Mouse (Mus musculus) stomach, embryonic 15.5 days (tissue): ENCODE results near the gene Ssbp1. TPM values are rescaled to one million over a fixed set of nuclear protein-coding genes. Genes with fewer than 3 reads are reported as not detected.

Experiments
- ATAC-seq: fragments of 200-750 bp; cut with Nextera tagmentation; 2 replicates; pipeline ENCODE4 v1.8.0; 2017; ENCODE audit warnings: low read depth, moderate number of reproducible peaks, moderate TSS enrichment; ENCODE audit not compliant: insufficient read depth, low FRiP score
- H3K27ac ChIP-seq: fragments of 300-500 bp; sonication (generic); 2 replicates; pipeline ENCODE4 v1.5.1; 2015; ENCODE audit warnings: mild to moderate bottlenecking, inconsistent platforms
- H3K27me3 ChIP-seq: fragments of 300-500 bp; sonication (generic); replicated peaks from 2 replicates; pipeline ENCODE4 v1.6.1; 2015; ENCODE audit warnings: inconsistent platforms
- H3K36me3 ChIP-seq: fragments of 300-500 bp; sonication (generic); 2 replicates; pipeline ENCODE4 v1.6.1; 2015; ENCODE audit warnings: inconsistent platforms
- H3K4me1 ChIP-seq: fragments of 300-500 bp; sonication (generic); 2 replicates; pipeline ENCODE4 v1.6.1; 2015; ENCODE audit warnings: inconsistent platforms
- H3K4me2 ChIP-seq: fragments of 300-500 bp; sonication (generic); 2 replicates; pipeline ENCODE4 v1.6.1; 2015; ENCODE audit warnings: mild to moderate bottlenecking, inconsistent platforms
- H3K4me3 ChIP-seq: fragments of 300-500 bp; sonication (generic); replicated peaks from 2 replicates; pipeline ENCODE4 v1.5.1; 2015; ENCODE audit warnings: inconsistent platforms
- H3K9ac ChIP-seq: fragments of 300-500 bp; sonication (generic); 2 replicates; pipeline ENCODE4 v1.6.1; 2015; ENCODE audit warnings: inconsistent platforms
- H3K9me3 ChIP-seq: fragments of 300-500 bp; sonication (generic); 2 replicates; pipeline ENCODE4 v1.6.1; 2016; ENCODE audit warnings: inconsistent platforms
- WGBS: fragments of 180-500 bp; shearing (Covaris S2); methylation state at CpG from one replicate; pipeline ENCODE4 v1.1.7; 2015; 5-methylcytosine and 5-hydroxymethylcytosine counted together
- polyA plus RNA-seq: library from polyadenylated mRNA; unstranded; fragments of >200 nt; fragmentation: Nextera tagmentation; extraction: Ambion mirVana; gene quantifications from 2 replicates; pipeline ENCODE4 v1.2.1, GENCODE M21; 2015

The Ssbp1 gene
- polyA plus RNA-seq, 1 experiment from 2014 or later = 178 TPM

DNA sequence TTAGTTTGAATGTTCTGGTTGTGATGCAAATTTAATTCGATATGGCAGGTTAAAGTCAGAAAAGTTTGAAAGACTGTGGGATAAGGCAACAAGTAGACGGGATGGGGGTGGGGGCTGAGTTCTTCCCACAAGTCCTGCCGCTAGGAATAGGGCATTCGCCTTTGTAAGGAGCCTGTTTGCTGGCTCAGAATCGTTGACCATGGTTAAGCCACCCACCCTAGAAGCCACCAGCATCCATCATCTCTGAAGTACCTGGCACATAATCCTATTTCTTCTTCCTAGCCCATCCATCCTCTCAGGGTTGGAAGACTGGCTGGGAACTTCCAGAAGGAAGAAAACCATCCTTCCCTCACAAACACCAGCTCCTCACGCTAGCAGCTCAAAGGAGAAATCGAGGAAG, 36.5 kb upstream of the Ssbp1 start:
- Histone ChIP-seq H3K4me2 (peak overlapping the region; percentile 93), H3K9me3 (no peaks in the 10 kb centered on the region), H3K36me3 (no peaks in the 10 kb centered on the region), H3K9ac (peak overlapping the region; percentile 78; the same call in 1 of the 2 replicates), H3K27ac (no peak overlapping the region), H3K4me3 (peak overlapping the region; percentile 86), H3K27me3 (no peaks in the 10 kb centered on the region), H3K4me1 (peaks cover 12% of the 10 kb centered on the region; the same call in 1 of the 2 replicates)
- ATAC-seq = no peak
- 17% methylated on average over 7 of the region's 7 CpGs for WGBS

DNA sequence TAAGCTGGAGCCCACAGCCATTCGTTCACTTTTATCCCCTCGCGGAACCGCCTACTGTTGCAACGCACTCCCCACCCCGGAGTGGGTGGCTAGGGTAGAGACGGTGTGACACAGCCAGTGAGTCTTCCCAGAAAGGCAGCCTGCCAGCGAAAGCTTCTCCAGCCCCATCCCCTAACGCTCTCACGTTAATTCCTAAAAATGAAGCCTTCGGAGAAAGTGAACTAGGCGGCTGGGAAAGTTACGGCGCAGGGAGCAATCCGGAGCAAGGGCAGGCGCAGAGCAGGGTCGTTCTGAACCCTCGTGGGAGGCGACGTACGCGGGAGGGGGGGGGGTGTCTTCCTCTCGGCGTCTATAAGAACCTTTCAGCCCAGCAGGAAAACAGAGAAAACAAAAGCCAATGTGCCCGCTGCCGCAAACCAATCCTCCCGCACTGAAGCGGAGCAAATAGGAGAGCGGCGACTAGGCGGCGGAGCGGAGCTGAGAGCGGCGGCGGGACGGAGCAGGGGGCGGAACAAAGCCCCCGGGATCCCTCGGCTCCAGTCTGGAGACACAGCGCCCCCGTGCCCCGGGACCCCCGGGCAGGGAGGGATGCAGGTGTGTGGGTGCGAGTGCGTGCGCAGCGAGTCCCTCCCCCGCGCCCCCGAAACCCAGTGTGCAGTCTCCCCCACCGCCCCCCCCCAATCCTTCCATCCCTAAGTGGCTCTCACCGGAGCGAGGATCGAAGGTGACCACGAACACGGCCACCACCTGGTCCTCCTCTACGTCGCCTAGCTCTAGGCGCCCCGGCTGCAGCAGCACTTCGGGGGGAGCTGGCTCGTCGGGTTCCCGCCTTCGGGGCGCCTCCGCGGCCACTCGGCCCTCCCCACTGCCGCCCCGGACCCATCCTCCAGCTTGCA, 35.8 kb upstream of the Ssbp1 start:
- peak; percentile 36 for ATAC-seq
- WGBS = under 1% methylated on average over 65 of the region's 72 CpGs
- peak overlapping the region; percentile 68; the same call in 1 of the 2 replicates for H3K27ac ChIP-seq

DNA sequence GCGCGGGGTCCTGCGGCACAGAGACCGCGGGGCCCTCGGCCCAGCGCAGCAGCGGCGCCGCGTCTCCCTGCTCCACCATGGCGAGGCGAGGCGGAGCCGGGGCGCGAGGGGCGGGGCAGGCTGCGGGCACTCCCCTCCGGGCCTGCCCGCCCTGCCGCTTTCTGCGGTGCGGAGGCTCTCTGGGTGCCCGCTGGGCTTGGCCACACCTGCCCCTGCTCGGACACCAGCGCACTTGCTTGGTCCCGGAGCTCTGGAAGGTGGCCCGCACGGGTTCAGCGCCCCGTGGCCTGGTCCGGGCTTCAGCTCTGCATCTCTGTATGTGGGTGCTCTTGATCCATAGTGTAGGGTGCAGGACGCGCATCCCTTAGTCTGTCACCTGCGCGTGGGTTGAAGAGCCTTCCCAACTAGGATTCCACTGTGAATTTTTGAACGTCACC, 35.1 kb upstream of the Ssbp1 start, which contains the start of gene E330009J07Rik:
TSS of gene E330009J07Rik (minus strand) at position 89 of the 437 bp plus-strand sequence.
- Histone ChIP-seq H3K9me3 (no peaks in the 10 kb centered on the region), H3K27ac (peak within 1 kb of the TSS; percentile 68; the same call in 1 of the 2 replicates), H3K9ac (peak within 1 kb of the TSS; percentile 78), H3K36me3 (no peaks in the 10 kb centered on the region), H3K27me3 (no peaks in the 10 kb centered on the region), H3K4me3 (peak within 1 kb of the TSS; percentile 86), H3K4me1 (peaks cover 8% of the 10 kb centered on the region; the same call in 1 of the 2 replicates), H3K4me2 (peak within 1 kb of the TSS; percentile 93)
- 1% methylated on average over 38 of the region's 38 CpGs for WGBS
- ATAC-seq = peak; percentile 91

More for the DNA sequence above, 35.8 kb upstream of the Ssbp1 start:
- Histone ChIP-seq H3K4me2 (peak overlapping the region; percentile 93), H3K4me3 (peak overlapping the region; percentile 86), H3K27me3 (no peaks in the 10 kb centered on the region), H3K4me1 (peaks cover 10% of the 10 kb centered on the region; the same call in 1 of the 2 replicates), H3K9ac (peak overlapping the region; percentile 78), H3K9me3 (no peaks in the 10 kb centered on the region), H3K36me3 (no peaks in the 10 kb centered on the region)

DNA sequence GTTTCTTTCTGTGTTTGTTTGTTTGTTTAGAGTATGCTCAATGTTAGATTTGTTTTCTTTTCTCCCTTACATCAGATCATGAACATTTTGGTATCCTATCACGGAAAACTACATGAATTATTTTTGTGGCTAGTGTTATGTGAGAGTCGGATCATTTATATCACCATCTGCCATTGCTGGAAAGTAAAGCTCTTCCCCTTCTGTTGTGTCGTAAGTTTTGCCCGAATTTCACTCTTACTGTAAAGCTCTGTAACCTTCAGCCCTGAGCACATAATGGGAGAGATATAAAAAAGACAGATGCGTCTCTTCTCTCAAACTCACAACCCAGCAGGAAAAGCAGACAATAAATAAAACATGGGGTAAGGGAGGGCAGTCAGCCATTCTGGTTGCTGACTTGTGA, 32.2 kb upstream of the Ssbp1 start, which contains the start of gene Wee2:
TSS of gene Wee2 (plus strand) at position 153 of the 400 bp plus-strand sequence.
- no peak within 1 kb of the TSS for H3K27ac ChIP-seq
- H3K9ac ChIP-seq = no peak within 1 kb of the TSS
- H3K4me2 ChIP-seq = no peak within 1 kb of the TSS
- H3K4me3 ChIP-seq = no peak within 1 kb of the TSS
- WGBS = 72% methylated on average over 5 of the region's 5 CpGs
- no peaks in the 10 kb centered on the region for H3K36me3 ChIP-seq
- no peaks in the 10 kb centered on the region for H3K9me3 ChIP-seq
- ATAC-seq = no peak
- peaks cover 7% of the 10 kb centered on the region; the same call in 1 of the 2 replicates for H3K4me1 ChIP-seq
- H3K27me3 ChIP-seq = no peaks in the 10 kb centered on the region

DNA sequence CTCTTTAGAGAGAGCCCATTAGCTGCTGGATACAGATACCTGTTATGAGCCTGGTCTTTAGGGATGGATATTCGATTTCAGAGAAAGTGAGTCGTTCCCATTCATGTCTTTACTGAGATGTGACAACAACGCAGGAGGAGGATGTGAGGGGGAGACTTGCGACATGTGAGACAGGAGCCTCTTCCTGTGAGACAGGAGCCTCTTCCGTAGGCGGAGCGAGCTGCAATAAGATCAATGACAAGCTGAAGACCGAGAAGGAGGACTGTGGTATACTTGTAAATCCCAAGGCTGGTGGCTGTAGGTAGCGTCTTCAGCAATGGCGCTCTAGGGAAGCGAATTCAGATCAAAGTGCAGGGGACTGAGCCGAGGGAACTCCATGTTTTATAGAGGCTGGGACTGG, 31.4 kb upstream of the Ssbp1 start:
- H3K9me3 ChIP-seq = no peaks in the 10 kb centered on the region
- no peak overlapping the region for H3K9ac ChIP-seq
- 42% methylated on average over 12 of the region's 12 CpGs for WGBS
- no peak for ATAC-seq
- H3K4me1 ChIP-seq = peaks cover 1% of the 10 kb centered on the region; the same call in 1 of the 2 replicates
- no peaks in the 10 kb centered on the region for H3K36me3 ChIP-seq
- no peak overlapping the region for H3K27ac ChIP-seq
- no peak overlapping the region for H3K4me3 ChIP-seq
- H3K4me2 ChIP-seq = no peak overlapping the region
- no peaks in the 10 kb centered on the region for H3K27me3 ChIP-seq

DNA sequence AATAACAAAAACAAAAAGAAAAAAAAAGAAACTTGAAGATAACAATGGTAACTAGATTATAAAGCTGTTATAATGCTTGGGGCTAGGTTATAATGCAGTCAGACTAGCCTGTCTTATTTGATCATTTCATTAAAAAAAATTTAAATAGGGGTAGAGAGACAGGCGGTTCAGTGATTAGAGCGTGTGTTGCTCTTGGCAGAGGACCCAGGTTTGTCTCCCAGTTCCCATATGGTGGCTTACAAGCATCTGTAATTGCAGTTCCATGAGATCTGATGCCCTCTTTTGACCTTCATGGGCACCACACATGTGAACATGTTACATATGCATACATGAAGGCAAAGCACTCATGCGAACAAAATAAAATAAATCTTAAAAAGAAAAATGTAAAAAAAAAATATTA, 29.9 kb upstream of the Ssbp1 start:
- H3K9ac ChIP-seq = no peak overlapping the region
- H3K36me3 ChIP-seq = no peaks in the 10 kb centered on the region
- no peak overlapping the region for H3K4me2 ChIP-seq
- no peaks in the 10 kb centered on the region for H3K27me3 ChIP-seq
- no peak overlapping the region for H3K27ac ChIP-seq
- no peaks in the 10 kb centered on the region for H3K4me1 ChIP-seq
- H3K9me3 ChIP-seq = no peaks in the 10 kb centered on the region
- no peak for ATAC-seq
- no peak overlapping the region for H3K4me3 ChIP-seq
- 68% methylated on average over 3 of the region's 3 CpGs for WGBS

DNA sequence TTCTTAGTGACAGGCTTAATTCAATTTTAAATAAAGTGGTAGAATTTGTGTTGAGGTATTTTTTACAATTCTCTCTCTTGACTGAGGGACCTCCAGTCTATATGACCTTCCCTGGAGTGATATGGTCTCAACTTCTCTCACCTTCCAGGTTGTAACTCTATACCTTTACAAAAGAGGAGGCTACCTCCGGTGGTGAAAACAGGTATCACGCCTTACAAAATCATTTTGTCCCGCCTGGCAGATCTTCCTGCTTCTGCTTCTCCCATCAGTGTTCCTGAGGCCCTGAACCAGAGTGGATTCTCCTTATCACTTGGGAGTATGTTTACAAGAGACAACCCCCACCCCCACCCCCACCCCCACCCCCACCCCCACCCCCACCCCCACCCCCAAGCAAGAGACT, 29.4 kb upstream of the Ssbp1 start:
- H3K4me2 ChIP-seq = no peak overlapping the region
- H3K36me3 ChIP-seq = no peaks in the 10 kb centered on the region
- H3K9ac ChIP-seq = no peak overlapping the region
- H3K27me3 ChIP-seq = no peaks in the 10 kb centered on the region
- H3K9me3 ChIP-seq = no peaks in the 10 kb centered on the region
- H3K4me1 ChIP-seq = no peaks in the 10 kb centered on the region
- no peak overlapping the region for H3K4me3 ChIP-seq
- WGBS = 28% methylated on average over 3 of the region's 3 CpGs
- no peak for ATAC-seq
- no peak overlapping the region for H3K27ac ChIP-seq

DNA sequence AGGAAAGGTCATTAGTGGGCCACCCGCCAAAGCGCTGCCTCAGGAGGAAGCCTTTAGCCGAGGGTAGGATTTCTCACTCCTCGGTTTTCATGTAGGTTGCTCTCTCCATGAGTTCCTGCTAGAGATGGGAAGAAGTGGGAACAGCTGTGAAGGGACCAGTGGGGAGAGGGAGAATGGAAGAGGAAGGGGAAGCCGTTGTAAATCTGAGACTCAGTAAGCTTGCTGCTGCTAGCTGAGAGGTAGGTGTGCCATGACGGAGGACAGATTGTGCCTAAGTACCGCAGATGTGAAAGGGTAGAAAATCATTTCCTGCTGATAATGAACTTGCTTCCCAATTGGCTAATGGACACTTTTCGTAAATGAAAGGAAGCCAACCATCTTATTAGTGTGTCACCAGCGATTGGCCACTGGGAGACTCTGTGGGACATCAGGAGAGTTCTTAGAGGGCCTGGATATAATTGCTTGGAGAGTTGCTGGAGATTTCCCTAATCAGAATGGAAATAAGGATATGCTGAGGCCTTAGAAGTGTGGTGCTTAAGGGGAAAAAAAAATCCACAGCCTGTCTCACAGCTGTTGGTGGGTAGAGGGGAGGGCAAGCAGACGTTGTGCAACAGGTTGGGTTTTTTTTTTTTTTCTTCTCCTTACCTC, 27.7 kb upstream of the Ssbp1 start:
- Histone ChIP-seq H3K36me3 (no peaks in the 10 kb centered on the region), H3K9me3 (no peaks in the 10 kb centered on the region), H3K9ac (no peak overlapping the region), H3K4me3 (no peak overlapping the region), H3K27me3 (no peaks in the 10 kb centered on the region), H3K27ac (no peak overlapping the region), H3K4me2 (no peak overlapping the region), H3K4me1 (no peaks in the 10 kb centered on the region)
- ATAC-seq = no peak
- 30% methylated on average over 10 of the region's 10 CpGs for WGBS

DNA sequence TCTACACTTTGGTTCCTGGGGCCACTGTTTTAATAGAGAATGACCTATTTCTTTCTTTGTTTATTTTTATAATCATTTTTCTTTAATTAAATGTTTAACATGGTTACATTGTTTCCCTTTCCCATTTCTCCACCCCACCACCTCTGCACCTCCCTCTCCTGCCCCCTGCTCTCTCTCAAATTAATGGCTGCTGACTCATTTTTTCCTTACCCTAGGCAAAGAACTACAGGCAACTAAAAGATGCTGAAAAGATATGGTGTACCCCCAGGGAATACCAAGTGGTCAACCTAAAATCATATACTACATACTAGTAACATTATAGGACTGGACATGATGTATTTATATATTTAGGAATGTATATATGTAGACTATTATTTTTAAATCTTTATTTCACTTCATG, 22.5 kb upstream of the Ssbp1 start:
- Histone ChIP-seq H3K27ac (no peak overlapping the region), H3K4me1 (no peaks in the 10 kb centered on the region), H3K9me3 (no peaks in the 10 kb centered on the region), H3K4me2 (no peak overlapping the region), H3K4me3 (no peak overlapping the region), H3K27me3 (no peaks in the 10 kb centered on the region), H3K36me3 (no peaks in the 10 kb centered on the region), H3K9ac (no peak overlapping the region)
- no peak for ATAC-seq

DNA sequence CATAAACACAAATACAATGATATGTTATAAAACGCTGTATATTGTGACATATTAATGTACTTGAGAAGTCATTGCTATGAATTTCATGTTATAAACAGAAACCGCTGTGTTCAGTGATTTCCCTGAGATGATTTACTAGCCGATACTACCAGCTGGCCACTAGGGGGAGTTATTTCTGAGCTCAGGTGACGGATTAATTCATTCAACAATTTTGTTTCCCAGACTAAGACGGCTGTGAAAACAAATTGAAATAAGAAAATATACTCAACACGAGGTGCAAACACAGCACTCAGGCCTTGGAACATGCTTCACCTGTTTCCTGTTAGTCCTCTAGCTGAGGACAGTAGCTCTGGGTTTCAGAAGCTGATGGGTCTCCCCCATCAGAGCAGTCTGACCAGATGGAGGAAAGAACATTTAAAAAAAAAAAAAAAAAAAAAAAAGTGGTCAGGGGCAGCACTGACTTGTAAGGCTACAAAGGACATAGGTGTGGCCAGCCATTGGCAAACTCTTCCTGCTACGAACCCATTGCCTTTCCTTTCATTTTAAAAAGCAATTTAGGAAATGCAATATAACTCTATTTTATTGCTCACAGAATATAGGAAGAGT, 16.6 kb upstream of the Ssbp1 start:
- WGBS = 23% methylated on average over 7 of the region's 7 CpGs
- H3K9ac ChIP-seq = no peak overlapping the region
- H3K9me3 ChIP-seq = no peaks in the 10 kb centered on the region
- H3K36me3 ChIP-seq = no peaks in the 10 kb centered on the region
- H3K4me3 ChIP-seq = no peak overlapping the region
- no peaks in the 10 kb centered on the region for H3K27me3 ChIP-seq
- no peak overlapping the region for H3K4me2 ChIP-seq
- ATAC-seq = no peak
- H3K4me1 ChIP-seq = no peaks in the 10 kb centered on the region
- H3K27ac ChIP-seq = no peak overlapping the region

DNA sequence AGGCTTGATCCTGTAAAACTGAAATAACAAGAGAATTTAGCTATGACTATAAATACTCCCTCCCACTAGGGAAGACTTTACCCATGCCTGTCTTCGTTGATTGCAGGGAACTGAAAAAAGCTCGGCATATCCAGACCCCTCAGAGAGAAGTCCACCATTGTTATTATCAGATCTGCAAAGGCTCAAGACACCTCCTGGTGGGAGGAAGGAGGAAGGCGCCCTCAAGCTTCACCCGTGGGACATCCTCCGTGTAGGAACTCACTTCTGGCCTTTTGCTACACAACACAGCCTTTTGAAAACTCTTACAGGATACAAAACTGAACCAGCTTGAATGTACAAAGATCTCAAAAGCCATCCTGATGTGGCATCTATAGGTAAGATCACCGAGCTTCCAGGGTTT, 5.4 kb upstream of the Ssbp1 start:
- WGBS = 45% methylated on average over 6 of the region's 6 CpGs
- no peak for ATAC-seq
- no peak overlapping the region for H3K4me2 ChIP-seq

DNA sequence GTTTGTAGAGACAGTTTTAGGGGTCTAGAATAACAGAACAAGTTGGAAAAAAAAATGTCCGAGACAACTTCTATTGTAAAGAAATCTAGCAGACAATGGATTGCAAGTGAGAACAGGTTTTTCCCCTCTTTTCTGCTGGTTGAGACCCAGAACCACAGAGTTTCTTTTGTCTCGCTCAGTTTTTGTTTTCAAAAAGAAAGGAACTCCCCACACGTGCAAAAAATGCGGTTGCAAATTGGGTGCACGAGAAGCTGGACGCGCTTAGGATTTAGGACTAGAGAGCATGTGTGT, 513 bp downstream of the Ssbp1 start:
- H3K27ac ChIP-seq = peak overlapping the region; percentile 96
- ATAC-seq = no peak
- H3K9ac ChIP-seq = peak overlapping the region; percentile 85
- H3K4me2 ChIP-seq = peak overlapping the region; percentile 67
- H3K36me3 ChIP-seq = peaks cover 17% of the 10 kb centered on the region
- H3K4me3 ChIP-seq = peak overlapping the region; percentile 80
- WGBS = under 1% methylated on average over 7 of the region's 7 CpGs
- no peaks in the 10 kb centered on the region for H3K27me3 ChIP-seq
- H3K9me3 ChIP-seq = no peaks in the 10 kb centered on the region
- peaks cover 3% of the 10 kb centered on the region; the same call in 1 of the 2 replicates for H3K4me1 ChIP-seq

More for the DNA sequence above, 5.4 kb upstream of the Ssbp1 start:
- no peaks in the 10 kb centered on the region for H3K9me3 ChIP-seq
- no peak overlapping the region for H3K4me3 ChIP-seq
- H3K27me3 ChIP-seq = no peaks in the 10 kb centered on the region
- H3K4me1 ChIP-seq = no peaks in the 10 kb centered on the region
- no peak overlapping the region for H3K9ac ChIP-seq
- H3K36me3 ChIP-seq = no peaks in the 10 kb centered on the region
- no peak overlapping the region for H3K27ac ChIP-seq
